Mouse (Mus musculus) megakaryocyte, embryonic 14.5 days (primary cell): ENCODE data around the gene Hnrnpul1. TPM values are rescaled to one million over a fixed set of nuclear protein-coding genes. Genes with fewer than 3 reads are reported as not detected.

Source experiments
- H3K27me3 ChIP-seq: replicated peaks from 2 replicates; pipeline ENCODE3; 2012; ENCODE audit warnings: inconsistent platforms
- H3K36me3 ChIP-seq: replicated peaks from 2 replicates; pipeline ENCODE3; 2012; ENCODE audit warnings: low read length, inconsistent platforms, mixed read lengths
- H3K4me1 ChIP-seq: 2 replicates; pipeline ENCODE4 v1.6.1; 2012; ENCODE audit warnings: inconsistent platforms
- H3K4me3 ChIP-seq: replicated peaks from 2 replicates; pipeline ENCODE3; 2012; ENCODE audit warnings: moderate library complexity, mild to moderate bottlenecking, inconsistent platforms
- H3K9me3 ChIP-seq: 2 replicates; pipeline ENCODE4 v1.6.1; 2012; ENCODE audit warnings: inconsistent platforms
- FLI1 ChIP-seq: IDR thresholded peaks from 2 replicates; pipeline ENCODE4 v1.6.1; 2012; ENCODE audit warnings: low read length, inconsistent platforms, mixed read lengths
- GATA1 ChIP-seq: IDR thresholded peaks from 3 replicates; pipeline ENCODE4 v1.6.1; 2012; ENCODE audit warnings: mixed read lengths, low read length, inconsistent platforms, borderline replicate concordance
- polyA plus RNA-seq: library from polyadenylated mRNA; stranded (reverse); fragments of >175 nt; gene quantifications from 2 replicates; pipeline ENCODE4 v1.2.3, GENCODE M21; 2012; ENCODE audit warnings: low replicate concordance; ENCODE audit not compliant: insufficient read depth

Gene Hnrnpul1
- polyA plus RNA-seq, 1 experiment, result 168 TPM

DNA sequence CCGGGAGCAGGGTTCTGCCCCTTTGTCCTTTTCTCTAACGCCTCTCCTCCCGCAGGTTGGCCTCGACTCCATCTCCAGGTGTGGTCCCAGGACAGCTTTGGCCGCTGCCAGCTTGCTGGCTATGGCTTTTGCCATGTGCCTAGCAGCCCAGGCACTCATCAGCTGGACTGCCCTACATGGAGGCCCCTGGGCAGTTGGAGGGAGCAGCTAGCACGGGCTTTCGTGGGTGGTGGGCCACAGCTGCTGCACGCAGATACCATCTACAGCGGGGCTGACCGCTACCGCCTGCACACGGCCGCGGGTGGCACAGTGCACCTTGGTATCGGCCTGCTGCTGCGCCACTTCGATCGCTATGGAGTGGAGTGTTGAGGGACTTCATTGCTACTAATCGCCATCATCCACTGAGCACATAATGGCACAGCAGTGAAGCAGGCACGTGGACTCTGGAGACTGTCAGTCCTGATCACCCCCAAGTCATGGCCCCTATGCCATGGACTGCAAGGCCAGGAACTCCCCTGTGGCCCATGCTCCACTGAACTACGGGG, 68.6 kb downstream of the Hnrnpul1 start:
- TF ChIP-seq GATA1, result no peak
- no peak for TF ChIP-seq FLI1

DNA sequence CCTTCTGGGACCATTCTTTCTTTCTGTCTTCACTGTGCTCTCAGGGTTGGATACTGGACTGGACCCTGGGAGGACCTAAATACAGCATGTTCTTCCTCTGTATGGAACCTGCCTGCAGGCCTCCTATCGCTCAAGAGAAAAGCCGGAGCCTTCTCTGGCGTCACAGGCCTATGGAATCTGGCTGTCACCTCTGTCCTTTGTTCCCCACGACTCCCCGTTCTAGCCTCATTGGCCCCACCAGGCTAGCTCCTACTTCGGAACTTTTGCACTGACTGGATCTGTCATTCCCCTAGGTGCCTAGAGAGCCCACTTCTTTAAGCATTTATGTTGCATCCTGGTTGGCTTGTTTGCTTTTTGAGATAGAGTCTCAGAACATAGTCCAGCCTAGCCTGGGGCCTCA, 69.9 kb downstream of the Hnrnpul1 start:
- H3K4me1 ChIP-seq, result peaks cover 65% of the 10 kb centered on the region
- no peak for TF ChIP-seq GATA1
- no peak for TF ChIP-seq FLI1
- peaks cover 30% of the 10 kb centered on the region for H3K36me3 ChIP-seq

More for the DNA sequence above, 68.6 kb downstream of the Hnrnpul1 start:
- H3K36me3 ChIP-seq, result peaks cover 42% of the 10 kb centered on the region
- H3K9me3 ChIP-seq, result no peaks in the 10 kb centered on the region
- peak overlapping the region; percentile 99 for H3K4me3 ChIP-seq
- peaks cover 70% of the 10 kb centered on the region for H3K4me1 ChIP-seq
- H3K27me3 ChIP-seq, result no peaks in the 10 kb centered on the region

DNA sequence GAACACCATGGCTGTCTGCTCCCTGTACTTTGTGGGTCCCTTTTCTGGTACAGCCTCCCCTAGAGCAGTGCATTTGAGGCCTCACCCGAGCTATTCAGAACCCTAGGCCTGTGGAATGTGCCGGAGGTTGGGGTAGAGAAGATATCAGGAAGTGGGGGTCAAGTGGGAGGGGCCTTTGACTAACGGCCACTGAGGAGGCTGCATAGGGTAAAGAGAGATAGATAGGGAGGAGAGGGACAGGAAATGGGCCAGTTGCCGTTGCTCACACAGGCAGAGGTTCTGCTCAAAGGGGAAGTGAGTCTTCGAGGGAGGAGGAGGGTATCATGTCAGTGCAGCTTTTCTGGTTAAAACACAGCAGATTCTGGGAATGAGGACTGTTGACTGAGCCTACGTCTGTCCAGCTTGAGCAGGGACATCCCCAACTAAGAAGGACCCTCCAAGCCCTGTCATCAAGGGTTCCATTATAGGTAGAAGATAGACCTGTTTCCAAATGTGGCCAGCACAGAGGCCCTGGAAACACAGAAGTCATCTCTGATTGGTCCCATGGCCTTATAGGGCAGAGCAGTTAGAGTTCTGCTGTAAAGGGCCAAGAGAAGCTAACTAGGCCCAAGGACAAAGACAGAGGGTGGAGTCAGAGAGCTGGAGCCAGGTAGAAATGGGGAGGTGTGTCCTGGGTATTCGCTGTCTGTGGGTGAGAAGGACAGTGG, 70.9 kb downstream of the Hnrnpul1 start:
- H3K9me3 ChIP-seq, result no peaks in the 10 kb centered on the region
- peaks cover 73% of the 10 kb centered on the region for H3K4me1 ChIP-seq
- peaks cover 27% of the 10 kb centered on the region for H3K36me3 ChIP-seq
- TF ChIP-seq GATA1, result no peak; the same call in 2 of the 3 replicates
- TF ChIP-seq FLI1, result peak; percentile 75; the same call in 1 of the 2 replicates
- no peaks in the 10 kb centered on the region for H3K27me3 ChIP-seq
- peak overlapping the region; percentile 86 for H3K4me3 ChIP-seq

More for the DNA sequence above, 69.9 kb downstream of the Hnrnpul1 start:
- Histone ChIP-seq H3K9me3 (no peaks in the 10 kb centered on the region), H3K27me3 (no peaks in the 10 kb centered on the region), H3K4me3 (peak overlapping the region; percentile 26)

DNA sequence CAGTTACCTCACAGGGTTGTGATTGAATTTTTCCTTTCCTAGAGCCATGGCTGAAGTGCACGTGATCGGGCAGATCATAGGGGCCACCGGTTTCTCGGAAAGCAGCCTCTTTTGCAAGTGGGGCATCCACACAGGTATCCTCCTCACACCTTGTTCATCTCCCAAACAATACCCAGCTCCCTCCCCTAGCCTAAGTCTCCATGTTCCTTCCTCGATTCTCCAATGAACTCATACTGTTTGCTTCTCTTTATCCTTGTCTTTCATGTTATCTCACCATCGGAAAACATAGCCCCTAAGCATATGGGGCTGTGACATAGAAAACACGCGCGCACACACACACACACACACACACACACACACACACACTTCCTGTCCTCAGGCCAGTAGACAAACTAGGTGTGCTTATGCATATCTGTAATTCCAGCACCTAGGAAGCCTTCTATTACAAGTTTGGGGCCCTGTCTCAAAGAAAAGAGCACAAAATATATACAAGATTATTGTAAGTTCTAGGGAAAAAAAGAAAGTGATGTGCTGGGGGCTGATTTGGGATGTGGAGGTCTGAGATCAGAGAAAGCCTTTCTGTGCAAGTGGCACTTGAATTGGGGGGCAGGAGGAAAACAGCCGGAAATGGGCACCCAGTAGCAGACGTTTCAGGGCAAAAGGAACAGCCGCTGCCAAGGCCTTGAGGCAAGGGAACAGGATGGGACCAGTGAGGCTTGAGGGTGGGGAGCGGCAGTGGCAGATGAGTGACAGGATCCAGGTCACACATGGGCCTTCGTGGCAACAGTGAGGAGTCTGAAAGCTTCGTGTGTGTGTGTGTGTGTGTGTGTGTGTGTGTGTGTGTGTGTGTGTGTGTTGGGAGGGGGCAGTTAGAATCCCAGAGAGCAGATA, 73.0 kb downstream of the Hnrnpul1 start:
- peaks cover 25% of the 10 kb centered on the region for H3K36me3 ChIP-seq
- peaks cover 92% of the 10 kb centered on the region for H3K4me1 ChIP-seq

GRCm38 (mm10) chr7:25680514-25681258, 73.9 kb downstream of the Hnrnpul1 start, which contains the start of gene B9d2:
Gene B9d2, plus strand, starts transcription at chr7:25680780.
- H3K4me3 ChIP-seq, result peak within 1 kb of the TSS; percentile 95
- peaks cover 16% of the 10 kb centered on the region for H3K36me3 ChIP-seq
- H3K27me3 ChIP-seq, result no peaks in the 10 kb centered on the region
- peaks cover 91% of the 10 kb centered on the region for H3K4me1 ChIP-seq
- no peaks in the 10 kb centered on the region for H3K9me3 ChIP-seq
- TF ChIP-seq FLI1 (0 out of 2 replicates have a peak, but pooled peaks have one; percentile 47), GATA1 (peak; percentile 51; the same call in 1 of the 3 replicates)

More for the DNA sequence above, 73.0 kb downstream of the Hnrnpul1 start:
- Histone ChIP-seq H3K27me3 (no peaks in the 10 kb centered on the region), H3K4me3 (peak overlapping the region; percentile 95), H3K9me3 (no peaks in the 10 kb centered on the region)
- no peak for TF ChIP-seq GATA1

- no peak for TF ChIP-seq FLI1
- TF ChIP-seq GATA1, result no peak
- H3K4me1 ChIP-seq, result peaks cover 91% of the 10 kb centered on the region
- peaks cover 11% of the 10 kb centered on the region for H3K36me3 ChIP-seq
- H3K4me3 ChIP-seq, result peak overlapping the region; percentile 95
- no peaks in the 10 kb centered on the region for H3K9me3 ChIP-seq
- H3K27me3 ChIP-seq, result no peaks in the 10 kb centered on the region
Measured at GRCm38 (mm10) chr7:25679971-25680370, 74.6 kb downstream of the Hnrnpul1 start.

GRCm38 (mm10) chr7:25677013-25677412, 77.5 kb downstream of the Hnrnpul1 start:
- H3K4me3 ChIP-seq, result no peak overlapping the region
- H3K4me1 ChIP-seq, result peaks cover 75% of the 10 kb centered on the region
- H3K9me3 ChIP-seq, result peaks cover 4% of the 10 kb centered on the region; the same call in 1 of the 2 replicates
- TF ChIP-seq FLI1, result no peak
- TF ChIP-seq GATA1, result no peak
- H3K27me3 ChIP-seq, result peaks cover 6% of the 10 kb centered on the region
- H3K36me3 ChIP-seq, result peaks cover 5% of the 10 kb centered on the region

DNA sequence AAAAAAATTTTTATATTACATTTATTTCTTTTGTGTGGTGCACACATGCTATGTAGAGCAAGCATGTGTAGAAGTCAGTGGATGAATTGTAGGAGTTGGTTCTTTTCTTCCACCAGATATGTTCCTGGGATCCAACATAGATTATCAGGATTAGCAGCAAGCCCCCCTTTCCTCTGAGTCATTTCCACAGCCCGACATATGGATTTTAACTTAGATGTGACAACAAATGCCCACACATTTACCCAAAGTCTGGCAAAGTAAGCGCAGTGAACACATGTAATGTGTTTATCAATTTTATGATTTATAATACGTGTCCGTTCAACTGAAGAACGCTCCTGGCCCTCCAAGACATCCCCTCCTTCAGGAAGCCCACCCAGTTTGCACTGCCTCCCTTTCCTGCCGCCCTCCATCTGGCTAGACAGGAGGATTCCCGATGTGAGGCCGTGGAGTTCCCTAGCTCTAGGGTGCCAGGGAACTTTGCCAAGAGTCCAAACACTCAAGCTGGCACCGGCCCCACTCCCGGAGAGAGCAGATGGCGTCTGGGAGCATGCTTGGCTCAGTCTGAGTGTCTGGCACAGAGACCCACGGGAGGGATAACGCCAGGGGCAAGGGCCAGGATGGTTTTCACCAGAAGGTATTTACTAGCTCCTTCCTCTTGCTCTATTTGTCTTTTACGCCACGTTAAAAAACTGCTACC, 78.3 kb downstream of the Hnrnpul1 start:
- H3K4me3 ChIP-seq, result no peak overlapping the region
- peaks cover 6% of the 10 kb centered on the region for H3K27me3 ChIP-seq
- H3K9me3 ChIP-seq, result peaks cover 4% of the 10 kb centered on the region; the same call in 1 of the 2 replicates
- H3K4me1 ChIP-seq, result peaks cover 67% of the 10 kb centered on the region
- TF ChIP-seq FLI1 (no peak), GATA1 (no peak)
- peaks cover 10% of the 10 kb centered on the region for H3K36me3 ChIP-seq

DNA sequence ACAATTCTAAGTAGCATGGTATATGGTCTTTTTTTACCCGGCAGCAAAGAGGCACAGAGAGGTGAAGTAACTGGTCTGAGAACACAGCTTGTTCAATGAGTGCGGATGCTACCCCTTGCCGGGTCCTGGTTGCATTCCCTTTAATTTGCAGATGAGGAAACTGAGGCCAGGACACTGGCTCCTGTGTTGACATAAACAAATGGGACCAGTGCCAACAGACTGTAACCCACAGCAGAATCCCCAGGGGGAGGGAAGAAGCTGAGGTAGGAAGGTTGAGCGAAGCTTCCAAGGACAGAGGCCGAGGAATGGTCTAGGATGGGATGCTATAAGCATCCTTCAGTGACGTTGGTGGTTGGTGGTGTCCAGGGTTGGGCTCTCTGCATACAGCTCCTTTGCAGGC, 79.2 kb downstream of the Hnrnpul1 start:
- Histone ChIP-seq H3K9me3 (peaks cover 4% of the 10 kb centered on the region; the same call in 1 of the 2 replicates), H3K4me1 (peaks cover 65% of the 10 kb centered on the region), H3K27me3 (peaks cover 6% of the 10 kb centered on the region), H3K36me3 (peaks cover 17% of the 10 kb centered on the region), H3K4me3 (peak overlapping the region; percentile 88)
- TF ChIP-seq GATA1 (no peak), FLI1 (no peak)
